Mouse (Mus musculus) midbrain, embryonic 12.5 days (tissue): ENCODE measurements around the gene Tnfsf12. TPM values are rescaled to one million over a fixed set of nuclear protein-coding genes. Genes with fewer than 3 reads are reported as not detected.

ENCODE experiments used
- ATAC-seq: fragments of 200-750 bp; cut with Nextera tagmentation; 2 replicates; pipeline ENCODE4 v1.8.0; 2017; ENCODE audit warnings: low read depth, moderate TSS enrichment, moderate library complexity; ENCODE audit not compliant: low FRiP score
- H3K27ac ChIP-seq: fragments of 300-500 bp; sonication (generic); replicated peaks from 2 replicates; pipeline ENCODE4 v1.5.1; 2016; ENCODE audit warnings: mild to moderate bottlenecking
- H3K27me3 ChIP-seq: fragments of 300-500 bp; sonication (generic); 2 replicates; pipeline ENCODE4 v1.6.1; 2016; ENCODE audit warnings: mild to moderate bottlenecking
- H3K36me3 ChIP-seq: fragments of 300-500 bp; sonication (generic); 2 replicates; pipeline ENCODE4 v1.6.1; 2016
- H3K4me1 ChIP-seq: fragments of 300-500 bp; sonication (generic); 2 replicates; pipeline ENCODE4 v1.6.1; 2016
- H3K4me2 ChIP-seq: fragments of 300-500 bp; sonication (generic); replicated peaks from 2 replicates; pipeline ENCODE4 v1.6.1; 2016; ENCODE audit warnings: mild to moderate bottlenecking, moderate library complexity
- H3K4me3 ChIP-seq: fragments of 300-500 bp; sonication (generic); 2 replicates; pipeline ENCODE4 v1.5.1; 2016; ENCODE audit warnings: mild to moderate bottlenecking
- H3K9ac ChIP-seq: fragments of 300-500 bp; sonication (generic); replicated peaks from 2 replicates; pipeline ENCODE4 v1.6.1; 2016; ENCODE audit warnings: mild to moderate bottlenecking, moderate library complexity
- H3K9me3 ChIP-seq: fragments of 300-500 bp; sonication (generic); 2 replicates; pipeline ENCODE4 v1.6.1; 2016; ENCODE audit warnings: mild to moderate bottlenecking
- WGBS: fragments of 180-500 bp; shearing (Covaris S2); methylation state at CpG from one replicate; pipeline ENCODE4 v1.1.7; 2016; 5-methylcytosine and 5-hydroxymethylcytosine counted together
- polyA plus RNA-seq: library from polyadenylated mRNA; unstranded; fragments of >200 nt; fragmentation: Nextera tagmentation; extraction: Ambion mirVana; gene quantifications from 2 replicates; pipeline ENCODE4 v1.2.1, GENCODE M21; 2016

The Tnfsf12 gene
- polyA plus RNA-seq, 1 experiment from 2014 or later = 2.9 TPM

GRCm38 (mm10) chr11:69670786-69671725, 24.6 kb downstream of the Tnfsf12 start:
- H3K27ac ChIP-seq = peak overlapping the region; percentile 97
- H3K9ac ChIP-seq = peak overlapping the region; percentile 100
- peaks cover 28% of the 10 kb centered on the region for H3K4me1 ChIP-seq
- H3K4me3 ChIP-seq = peak overlapping the region; percentile 100
- H3K27me3 ChIP-seq = no peaks in the 10 kb centered on the region
- ATAC-seq = peak; percentile 63
- H3K36me3 ChIP-seq = peaks cover 78% of the 10 kb centered on the region
- WGBS = 1% methylated on average over 60 of the region's 61 CpGs
- H3K9me3 ChIP-seq = no peaks in the 10 kb centered on the region
- peak overlapping the region; percentile 83 for H3K4me2 ChIP-seq

DNA sequence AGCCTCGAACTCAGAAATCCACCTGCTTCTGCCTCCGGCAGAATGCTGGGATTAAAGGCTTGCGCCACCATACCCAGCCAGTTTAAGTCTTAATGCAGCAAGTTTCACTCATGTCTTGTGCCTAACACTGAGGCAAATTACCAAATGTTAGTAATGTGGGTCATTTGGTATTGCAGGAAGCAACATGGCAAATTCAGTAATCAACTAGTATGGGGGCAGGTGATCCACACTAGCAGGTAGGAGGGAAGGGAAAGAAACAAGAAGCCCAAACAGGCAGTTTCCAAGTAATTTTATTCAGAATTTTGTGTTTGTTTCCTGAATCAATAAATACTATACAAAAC, 29.0 kb downstream of the Tnfsf12 start:
- H3K9ac ChIP-seq = no peak overlapping the region
- peaks cover 71% of the 10 kb centered on the region for H3K36me3 ChIP-seq
- peaks cover 24% of the 10 kb centered on the region for H3K4me1 ChIP-seq
- H3K27me3 ChIP-seq = no peaks in the 10 kb centered on the region
- no peak overlapping the region for H3K4me2 ChIP-seq
- H3K27ac ChIP-seq = no peak overlapping the region
- ATAC-seq = no peak
- 87% methylated on average over 3 of the region's 3 CpGs for WGBS
- no peak overlapping the region for H3K4me3 ChIP-seq
- H3K9me3 ChIP-seq = no peaks in the 10 kb centered on the region

GRCm38 (mm10) chr11:69665961-69666664, 29.5 kb downstream of the Tnfsf12 start, which contains the start of gene Cd68:
Cd68 (minus strand) TSS chr11:69666153.
- Histone ChIP-seq H3K9ac (no peak within 1 kb of the TSS), H3K4me2 (no peak within 1 kb of the TSS), H3K4me1 (peaks cover 29% of the 10 kb centered on the region), H3K27ac (no peak within 1 kb of the TSS), H3K36me3 (peaks cover 71% of the 10 kb centered on the region), H3K4me3 (no peak within 1 kb of the TSS), H3K9me3 (no peaks in the 10 kb centered on the region), H3K27me3 (no peaks in the 10 kb centered on the region)
- 36% methylated on average over 7 of the region's 7 CpGs for WGBS
- no peak for ATAC-seq

DNA sequence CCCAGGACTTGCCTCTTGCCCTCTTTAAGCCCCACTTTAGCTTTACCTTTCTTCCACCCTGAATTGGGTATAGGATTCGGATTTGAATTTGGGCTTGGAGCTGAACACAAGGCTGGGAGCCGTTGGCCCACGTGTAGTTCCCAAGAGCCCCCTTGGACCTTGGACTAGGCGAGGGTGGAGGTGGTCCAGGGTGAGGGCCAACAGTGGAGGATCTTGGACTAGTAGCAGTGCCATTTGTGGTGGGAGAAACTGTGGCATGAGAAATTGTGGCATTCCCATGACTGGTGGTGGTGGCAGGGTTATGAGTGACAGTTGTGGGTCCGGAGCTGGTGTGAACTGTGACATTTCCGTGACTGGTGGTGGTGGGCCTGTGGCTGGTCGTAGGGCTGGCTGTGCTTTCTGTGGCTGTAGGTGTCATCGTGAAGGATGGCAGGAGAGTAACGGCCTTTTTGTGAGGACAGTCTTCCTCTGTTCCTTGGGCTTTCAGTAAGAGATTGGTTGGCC, 30.1 kb downstream of the Tnfsf12 start:
- WGBS = 82% methylated on average over 9 of the region's 9 CpGs
- Histone ChIP-seq H3K9me3 (no peaks in the 10 kb centered on the region), H3K9ac (no peak overlapping the region), H3K27me3 (no peaks in the 10 kb centered on the region), H3K4me3 (no peak overlapping the region), H3K4me2 (no peak overlapping the region), H3K36me3 (peaks cover 68% of the 10 kb centered on the region), H3K27ac (no peak overlapping the region), H3K4me1 (peaks cover 27% of the 10 kb centered on the region)
- no peak for ATAC-seq

GRCm38 (mm10) chr11:69664841-69665240, 30.8 kb downstream of the Tnfsf12 start:
- Histone ChIP-seq H3K4me3 (no peak overlapping the region), H3K4me2 (no peak overlapping the region), H3K36me3 (peaks cover 66% of the 10 kb centered on the region), H3K9ac (no peak overlapping the region), H3K27ac (peak overlapping the region; percentile 97; the same call in 1 of the 2 replicates), H3K27me3 (no peaks in the 10 kb centered on the region), H3K4me1 (peaks cover 20% of the 10 kb centered on the region), H3K9me3 (no peaks in the 10 kb centered on the region)
- no peak for ATAC-seq
- 94% methylated on average over 7 of the region's 7 CpGs for WGBS

DNA sequence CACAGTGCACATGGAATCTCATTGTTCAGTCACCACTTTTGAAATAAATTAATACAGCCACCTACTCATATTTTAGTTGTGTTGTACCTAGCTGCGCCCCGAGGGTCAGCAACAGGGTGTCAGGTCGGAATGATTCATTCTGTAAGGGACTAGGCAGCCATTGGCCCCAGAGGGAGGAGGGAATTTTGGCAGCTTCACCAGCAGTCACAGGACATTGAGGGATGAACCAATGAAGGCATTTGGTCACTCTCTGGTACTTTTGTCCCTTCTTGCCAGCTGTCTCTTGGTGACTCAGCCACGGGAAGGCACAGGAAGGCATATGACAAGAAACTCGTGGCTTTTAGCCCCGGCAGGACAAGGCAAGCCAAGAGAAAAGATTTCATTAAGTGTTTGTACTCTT, 31.9 kb downstream of the Tnfsf12 start:
- Histone ChIP-seq H3K36me3 (peaks cover 62% of the 10 kb centered on the region), H3K9ac (no peak overlapping the region), H3K27ac (peak overlapping the region; percentile 97), H3K9me3 (no peaks in the 10 kb centered on the region), H3K4me2 (no peak overlapping the region), H3K4me1 (peaks cover 12% of the 10 kb centered on the region), H3K4me3 (no peak overlapping the region), H3K27me3 (no peaks in the 10 kb centered on the region)
- no peak for ATAC-seq
- 92% methylated on average over 6 of the region's 6 CpGs for WGBS

- no peaks in the 10 kb centered on the region for H3K27me3 ChIP-seq
- H3K4me3 ChIP-seq = peak overlapping the region; percentile 57
- H3K27ac ChIP-seq = peak overlapping the region; percentile 97
- WGBS = 72% methylated on average over 13 of the region's 13 CpGs
- peaks cover 12% of the 10 kb centered on the region for H3K4me1 ChIP-seq
- peak overlapping the region; percentile 61 for H3K4me2 ChIP-seq
- H3K9me3 ChIP-seq = no peaks in the 10 kb centered on the region
- peaks cover 62% of the 10 kb centered on the region for H3K36me3 ChIP-seq
- ATAC-seq = peak; percentile 44
- H3K9ac ChIP-seq = peak overlapping the region; percentile 37
Observed at GRCm38 (mm10) chr11:69662967-69663671, 32.5 kb downstream of the Tnfsf12 start.

DNA sequence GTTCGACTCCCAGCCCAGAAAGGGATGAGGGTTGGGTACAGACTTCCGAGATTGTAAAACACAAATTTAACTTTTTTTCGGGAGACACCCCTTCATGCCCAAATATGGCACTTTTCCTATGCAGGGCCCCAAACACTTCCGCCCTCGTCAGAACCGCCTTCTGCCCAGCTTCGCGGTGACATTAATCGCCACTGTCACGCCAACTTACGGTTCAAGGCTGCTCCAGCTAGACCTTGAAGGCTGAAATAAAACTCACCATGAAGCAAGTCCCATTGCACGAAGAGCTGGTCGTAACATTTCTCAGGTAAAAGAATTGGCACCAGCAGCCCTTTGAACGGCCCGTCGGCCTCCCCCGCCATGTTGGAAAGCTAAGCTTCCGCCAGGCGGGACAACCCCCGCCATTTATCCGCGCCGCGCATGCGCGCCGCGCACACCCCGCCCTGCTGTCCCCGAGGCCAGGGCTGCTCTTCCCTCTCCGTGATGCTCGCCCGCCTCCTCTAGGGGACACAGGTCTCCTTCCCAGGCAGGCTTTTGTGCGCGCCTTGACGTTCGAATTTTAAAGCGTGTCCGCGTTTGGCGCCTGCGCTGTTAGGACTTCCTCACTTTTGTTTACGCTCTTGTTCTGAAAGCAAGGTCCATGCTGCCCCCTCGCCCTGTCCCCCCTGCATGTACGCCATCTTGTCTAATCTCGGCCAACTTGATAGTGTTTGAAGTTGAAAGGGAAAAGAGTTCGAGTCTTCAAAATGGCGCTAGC, 33.3 kb downstream of the Tnfsf12 start, which contains the start of gene Mpdu1:
TSS of gene Mpdu1 (minus strand) at position 430 of the 754 bp plus-strand sequence.
- Histone ChIP-seq H3K27ac (peak within 1 kb of the TSS; percentile 97), H3K27me3 (no peaks in the 10 kb centered on the region), H3K4me2 (peak within 1 kb of the TSS; percentile 61), H3K9me3 (no peaks in the 10 kb centered on the region), H3K36me3 (peaks cover 62% of the 10 kb centered on the region), H3K4me1 (peaks cover 12% of the 10 kb centered on the region), H3K9ac (peak within 1 kb of the TSS; percentile 63), H3K4me3 (peak within 1 kb of the TSS; percentile 57)
- WGBS = under 1% methylated on average over 48 of the region's 48 CpGs
- peak; percentile 95 for ATAC-seq

GRCm38 (mm10) chr11:69661221-69661881, 34.3 kb downstream of the Tnfsf12 start:
- peak overlapping the region; percentile 63 for H3K9ac ChIP-seq
- H3K4me3 ChIP-seq = peak overlapping the region; percentile 57
- peaks cover 12% of the 10 kb centered on the region for H3K4me1 ChIP-seq
- H3K27me3 ChIP-seq = no peaks in the 10 kb centered on the region
- H3K27ac ChIP-seq = peak overlapping the region; percentile 97; the same call in 1 of the 2 replicates
- H3K9me3 ChIP-seq = no peaks in the 10 kb centered on the region
- no peak for ATAC-seq
- H3K36me3 ChIP-seq = peaks cover 64% of the 10 kb centered on the region
- H3K4me2 ChIP-seq = peak overlapping the region; percentile 61
- 84% methylated on average over 3 of the region's 3 CpGs for WGBS

DNA sequence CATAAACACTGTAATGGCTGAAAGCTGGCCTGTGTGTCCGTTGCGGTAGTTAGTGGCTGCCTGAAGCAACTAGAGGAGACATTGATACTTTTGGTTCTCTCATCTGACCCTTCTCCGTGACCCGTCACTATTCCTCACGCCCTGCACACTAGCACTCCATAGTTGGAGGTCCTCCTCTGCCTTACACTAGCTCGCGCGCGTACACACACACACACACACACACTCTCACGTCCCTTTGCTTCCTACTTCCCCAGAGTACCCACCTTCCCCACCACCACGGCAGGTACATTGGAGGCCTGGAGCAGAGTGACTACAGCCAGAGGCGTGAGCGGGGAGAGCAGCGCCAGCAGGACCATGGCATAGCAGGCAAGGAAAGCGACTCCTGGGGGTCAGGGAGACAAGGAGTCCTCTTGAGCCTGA, 38.2 kb downstream of the Tnfsf12 start:
- H3K36me3 ChIP-seq = peaks cover 56% of the 10 kb centered on the region
- H3K27me3 ChIP-seq = no peaks in the 10 kb centered on the region
- H3K9me3 ChIP-seq = no peaks in the 10 kb centered on the region
- ATAC-seq = no peak
- no peak overlapping the region for H3K27ac ChIP-seq
- 87% methylated on average over 15 of the region's 15 CpGs for WGBS
- H3K4me1 ChIP-seq = peaks cover 16% of the 10 kb centered on the region
- no peak overlapping the region for H3K9ac ChIP-seq
- no peak overlapping the region for H3K4me2 ChIP-seq
- H3K4me3 ChIP-seq = 0 out of 2 replicates have a peak overlapping the region, but pooled peaks have one; percentile 0
